Mouse (Mus musculus) lung, postnatal 10 days (tissue): Measurements from ENCODE around the gene Slc35e1.

Experiments used
- DNase-seq: peaks from one replicate; pipeline ENCODE4 v3.0.0; 2021

The Slc35e1 gene

DNA sequence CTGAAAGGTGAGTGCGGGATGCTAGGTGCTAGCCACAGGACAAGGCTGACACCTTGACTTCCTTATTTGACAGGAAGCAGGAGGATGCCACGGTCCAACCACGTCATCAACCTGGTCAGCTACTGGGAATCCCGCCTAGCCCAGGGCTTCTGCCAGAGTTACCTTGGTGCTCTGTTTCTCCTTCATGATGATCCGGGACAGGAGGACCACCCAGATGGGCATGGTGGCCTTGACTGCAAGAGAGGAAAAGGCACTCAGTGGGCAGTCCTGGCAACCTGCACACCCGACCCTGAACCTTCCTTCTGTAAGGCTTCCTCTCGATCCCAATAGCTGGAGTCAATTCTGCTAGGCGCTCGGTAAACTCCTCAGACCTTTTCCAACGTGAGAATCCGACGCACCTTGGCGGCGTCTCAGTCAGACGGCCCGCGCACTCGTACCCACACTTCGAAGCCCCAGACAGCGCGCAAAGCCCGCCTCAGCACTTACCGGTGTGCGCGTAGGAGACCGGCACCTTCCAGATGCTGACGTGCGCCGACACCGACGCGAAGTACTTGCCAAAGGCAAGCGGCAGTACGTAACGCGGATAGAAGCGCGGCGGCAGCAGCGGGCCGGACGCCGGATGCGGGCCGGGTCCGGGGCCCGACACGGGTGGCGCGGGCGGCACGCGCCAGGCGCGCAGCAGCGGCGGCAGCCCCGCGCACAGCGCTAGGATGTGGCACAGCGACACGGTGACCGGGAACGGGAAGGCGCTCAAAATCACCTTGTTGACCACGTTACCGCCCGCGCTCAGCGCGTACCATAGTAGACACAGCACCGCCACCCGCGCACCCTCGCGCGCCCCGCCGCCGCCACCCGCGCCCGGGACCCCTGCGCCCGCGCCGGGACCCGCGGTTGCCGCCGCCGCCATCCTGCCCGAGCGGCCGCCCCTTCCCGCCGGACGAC is at the start of gene Slc35e1:
Slc35e1 (minus strand) TSS at position 935 of the 942 bp plus-strand sequence.
- DNase-seq, result peak; percentile 42

- DNase-seq, result peak; percentile 29
Observed at GRCm38 (mm10) chr8:72539234-72539633, 46.8 kb upstream of the Slc35e1 start.

DNA sequence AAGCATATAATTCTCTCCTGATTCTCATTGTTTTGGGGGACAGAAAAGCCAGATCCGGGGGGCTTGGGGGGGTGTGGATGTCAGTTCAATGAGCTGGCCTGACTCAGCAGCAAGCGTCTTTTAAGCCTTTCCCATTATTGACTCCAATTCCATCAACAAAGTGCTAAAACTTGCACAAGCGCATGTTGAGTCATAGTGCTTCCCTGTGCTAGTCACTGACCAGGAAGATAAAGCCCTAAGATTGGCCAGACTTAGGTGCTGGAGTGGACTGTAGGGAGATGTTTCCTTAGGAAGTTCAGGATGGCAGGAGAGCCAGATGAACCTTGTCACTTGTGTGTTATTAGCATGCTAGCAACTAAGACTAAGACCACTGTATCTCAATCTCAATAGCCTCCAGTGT is 42.5 kb upstream of the Slc35e1 start:
- DNase-seq, result no peak

DNA sequence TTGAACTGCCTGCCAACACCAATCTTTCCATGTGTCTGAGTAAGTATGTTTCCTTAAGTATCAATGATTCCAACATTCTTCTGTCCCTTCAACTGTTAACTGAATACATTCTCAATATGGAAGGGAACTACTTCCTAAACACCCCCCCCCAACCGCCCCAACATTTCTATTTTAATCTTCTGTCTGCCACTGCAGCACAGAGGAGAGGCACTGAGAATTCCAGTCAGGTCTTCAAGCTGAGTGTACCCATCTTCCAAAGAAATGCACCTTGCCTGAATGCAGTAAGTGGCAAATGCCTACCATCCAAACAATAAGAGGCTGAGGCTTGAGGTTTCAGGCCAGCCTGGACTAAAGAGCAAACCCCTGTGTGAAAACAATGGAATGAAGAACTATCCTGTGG is 39.7 kb upstream of the Slc35e1 start:
- no peak for DNase-seq

DNA sequence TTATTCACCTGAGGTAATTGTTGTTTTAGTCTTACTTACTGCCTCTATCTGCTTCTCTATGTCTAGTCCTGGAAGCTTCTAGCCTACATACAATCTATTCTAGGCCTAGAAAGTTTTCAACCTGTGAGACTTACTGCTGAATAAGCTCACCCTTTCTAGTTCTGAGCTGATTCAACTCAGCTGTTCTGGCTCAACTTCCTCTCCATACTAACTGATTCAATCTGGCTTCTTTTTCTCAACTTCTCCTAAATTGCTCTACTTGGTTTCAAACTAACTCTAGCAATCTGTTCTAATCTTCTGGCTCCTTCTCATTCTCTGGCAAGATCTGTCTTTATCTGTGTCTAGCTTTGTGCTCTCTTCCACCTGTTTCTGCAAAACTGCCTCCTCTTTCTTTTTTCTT is 29.5 kb upstream of the Slc35e1 start:
- DNase-seq, result no peak

GRCm38 (mm10) chr8:72517421-72517988 is 25.1 kb upstream of the Slc35e1 start:
- no peak for DNase-seq

DNA sequence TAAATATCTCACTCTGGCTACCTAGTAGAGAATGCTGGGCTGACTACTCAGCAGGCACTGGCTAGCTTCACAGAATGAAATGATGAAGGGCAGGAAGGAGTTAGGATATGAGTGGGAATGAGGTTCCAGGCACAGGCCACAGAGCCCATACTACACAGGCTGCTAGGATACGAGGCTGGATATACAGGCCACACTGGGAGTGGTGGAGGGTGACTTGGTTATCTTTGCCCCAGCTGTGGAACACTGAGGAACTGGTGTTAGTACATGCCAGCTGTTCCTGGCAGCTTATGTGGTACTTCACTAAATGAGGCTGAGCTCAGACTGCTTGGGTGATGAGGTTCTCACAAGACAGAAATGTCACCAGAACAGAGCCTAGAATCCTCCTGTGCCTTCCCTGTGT is 20.7 kb upstream of the Slc35e1 start:
- DNase-seq, result peak; percentile 17

- no peak for DNase-seq
Observed at GRCm38 (mm10) chr8:72512648-72513047, 20.2 kb upstream of the Slc35e1 start.

- DNase-seq, result no peak
Observed at GRCm38 (mm10) chr8:72507505-72507904, 15.1 kb upstream of the Slc35e1 start.

DNA sequence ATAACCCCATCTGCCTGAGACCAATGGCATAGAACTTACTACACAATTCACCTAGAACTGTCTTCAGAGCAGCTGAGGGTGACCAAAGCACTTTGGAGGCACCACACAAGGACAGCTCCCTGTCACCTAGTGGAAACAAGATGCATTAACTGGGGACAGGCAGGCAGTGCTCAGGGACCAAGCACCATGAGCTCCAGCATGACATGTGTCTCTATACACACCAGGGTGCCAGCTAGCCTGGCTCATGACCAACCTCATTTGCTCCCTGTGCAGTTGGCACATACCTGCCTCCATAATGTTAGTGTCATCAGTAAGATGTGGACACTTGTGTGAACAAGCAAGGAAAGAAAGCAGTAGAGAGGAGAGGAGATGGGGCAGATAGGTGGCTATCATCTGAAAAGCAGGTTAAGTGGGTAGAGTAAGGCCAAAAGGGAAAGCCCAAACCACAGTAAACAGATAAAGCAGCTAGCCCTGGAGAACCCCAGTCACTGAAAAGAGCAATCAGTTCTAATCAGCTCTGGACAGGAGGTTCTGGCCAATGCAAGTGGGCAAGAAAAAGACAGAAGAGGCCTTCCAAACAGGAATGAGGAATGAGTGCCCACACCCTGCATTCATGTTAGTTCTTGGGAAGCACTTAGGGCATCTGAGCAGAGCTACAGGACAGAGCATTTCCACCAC is 12.4 kb upstream of the Slc35e1 start:
- DNase-seq, result no peak

GRCm38 (mm10) chr8:72504137-72504536 is 11.7 kb upstream of the Slc35e1 start:
- DNase-seq, result no peak

DNA sequence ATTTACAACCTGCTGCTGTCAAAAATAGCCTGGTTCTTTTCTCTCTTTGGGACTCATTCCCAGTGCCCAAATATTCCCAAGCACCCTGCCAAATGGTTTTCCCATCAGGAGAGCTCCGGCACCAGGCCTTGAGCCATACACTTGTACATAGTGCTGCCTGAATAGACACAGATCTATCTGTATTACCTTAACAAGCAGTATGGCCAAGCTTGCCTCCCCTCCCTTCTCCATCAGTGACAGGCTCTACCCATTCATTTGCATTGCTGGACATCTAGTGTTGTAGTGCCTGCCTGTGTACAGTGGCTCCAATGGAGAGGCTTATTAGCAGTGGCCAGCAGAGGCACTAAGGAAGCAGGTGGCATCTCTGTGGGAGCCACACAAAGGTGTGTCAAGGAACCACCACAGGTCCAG is 8.1 kb upstream of the Slc35e1 start:
- no peak for DNase-seq

DNA sequence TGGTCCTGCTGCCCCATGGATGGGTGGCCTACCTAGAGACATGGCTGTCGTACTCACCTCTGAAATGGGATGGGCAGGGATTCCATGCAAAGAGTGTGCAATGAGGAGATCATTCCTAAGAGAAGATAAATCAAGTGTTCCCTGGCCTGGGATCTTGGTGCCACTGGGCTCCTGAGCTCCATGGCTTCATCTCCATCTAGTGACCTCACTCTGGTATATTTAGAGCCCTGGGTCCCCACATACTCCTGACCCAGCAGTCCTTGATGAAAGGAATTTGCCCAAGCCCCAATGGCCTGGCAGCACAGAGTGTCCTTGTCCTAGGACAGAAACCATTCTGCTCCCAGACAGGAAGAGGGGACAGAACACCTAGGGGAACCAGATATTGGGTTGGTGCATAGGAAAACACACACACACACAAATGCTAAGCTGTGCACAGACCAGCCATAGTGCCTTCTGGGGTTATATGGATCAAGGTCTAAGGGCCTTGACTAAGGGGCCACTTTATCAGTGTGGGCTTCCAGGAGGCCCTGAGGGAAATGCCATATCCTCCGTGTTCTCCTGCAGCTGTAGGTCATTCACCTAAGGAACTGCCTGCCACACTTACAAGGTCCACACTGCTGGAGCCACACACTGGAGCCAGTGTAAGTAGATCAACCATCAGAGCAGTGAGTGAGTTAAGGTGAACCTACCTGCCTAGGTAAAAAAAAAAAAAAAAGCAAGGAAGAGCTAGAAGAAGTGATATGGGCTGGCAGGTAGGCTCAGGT is 7.3 kb upstream of the Slc35e1 start:
- DNase-seq, result no peak

DNA sequence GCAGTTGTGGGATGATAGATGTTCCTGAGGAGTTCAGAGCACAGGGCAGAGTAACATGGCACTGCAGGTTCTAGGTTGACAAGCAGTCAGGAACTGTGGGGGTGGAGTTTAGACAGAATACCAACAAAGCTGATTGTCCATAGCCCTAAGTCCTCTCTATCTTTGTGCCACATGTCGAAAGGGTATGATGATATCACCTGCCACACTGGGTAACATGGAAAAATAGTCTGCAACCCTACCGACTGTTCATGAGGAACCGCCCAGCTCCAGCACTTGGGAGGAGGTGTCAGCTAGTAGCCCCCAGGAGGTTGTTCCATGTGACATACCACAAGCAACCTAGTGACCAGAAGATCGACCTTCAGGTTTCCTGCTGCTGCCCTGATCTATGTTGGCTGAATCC is 6.1 kb upstream of the Slc35e1 start:
- no peak for DNase-seq

- no peak for DNase-seq
Observed at GRCm38 (mm10) chr8:72497911-72498310, 5.5 kb upstream of the Slc35e1 start.

DNA sequence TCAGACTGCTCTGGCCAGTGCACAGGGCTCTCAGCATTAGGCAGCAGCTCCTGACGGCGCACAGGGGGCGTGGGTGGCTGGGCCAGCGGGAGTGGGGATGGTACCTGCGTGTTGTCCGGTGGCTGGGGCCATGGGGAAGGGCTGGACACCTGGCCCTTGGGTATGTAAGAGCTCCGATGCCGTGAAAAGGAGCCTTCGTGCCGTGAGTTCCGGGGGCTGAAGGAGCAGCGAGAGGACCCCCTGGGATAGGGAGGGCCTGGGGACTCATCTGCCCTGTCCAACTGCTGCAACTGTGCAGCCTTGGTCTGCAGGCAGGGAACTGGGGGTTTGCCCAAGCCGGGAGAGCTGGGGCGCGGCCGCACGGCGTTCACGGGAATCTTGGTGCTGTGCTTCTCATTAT is 3.8 kb upstream of the Slc35e1 start:
- no peak for DNase-seq

DNA sequence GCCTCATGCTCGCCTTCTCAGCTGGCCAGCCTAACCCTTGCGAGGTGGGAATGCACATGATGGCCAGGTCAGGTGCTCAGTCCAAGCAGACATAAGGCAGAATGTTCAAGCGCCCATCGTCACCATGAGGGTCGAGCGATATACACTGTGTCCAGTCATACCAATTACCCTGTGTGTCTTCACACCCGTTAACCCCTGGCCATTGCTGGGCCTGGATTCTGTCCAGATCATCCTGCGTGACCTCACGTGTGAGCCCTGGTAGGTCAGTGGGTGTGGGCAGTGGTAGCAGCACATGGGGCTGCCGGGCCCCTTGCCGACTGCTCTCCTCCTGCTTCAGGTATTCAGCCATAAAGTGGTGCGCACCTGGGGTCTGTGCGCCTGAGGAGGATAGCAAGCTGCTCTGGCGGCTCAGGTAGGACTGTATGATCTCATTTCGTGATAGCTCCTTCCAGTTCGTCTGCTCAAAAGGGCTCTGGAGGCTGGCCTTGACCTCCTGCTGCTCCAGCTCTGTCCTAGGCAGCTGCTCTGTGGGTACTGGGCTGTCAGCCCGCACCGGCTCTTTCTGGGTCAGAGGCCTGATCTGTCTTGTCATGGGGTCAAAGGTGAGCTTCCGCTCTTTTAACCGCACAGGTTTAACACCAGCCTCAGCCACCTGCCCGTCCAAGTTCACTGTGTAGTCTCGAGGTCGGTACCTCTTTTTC is 3.1 kb upstream of the Slc35e1 start:
- DNase-seq, result no peak

DNA sequence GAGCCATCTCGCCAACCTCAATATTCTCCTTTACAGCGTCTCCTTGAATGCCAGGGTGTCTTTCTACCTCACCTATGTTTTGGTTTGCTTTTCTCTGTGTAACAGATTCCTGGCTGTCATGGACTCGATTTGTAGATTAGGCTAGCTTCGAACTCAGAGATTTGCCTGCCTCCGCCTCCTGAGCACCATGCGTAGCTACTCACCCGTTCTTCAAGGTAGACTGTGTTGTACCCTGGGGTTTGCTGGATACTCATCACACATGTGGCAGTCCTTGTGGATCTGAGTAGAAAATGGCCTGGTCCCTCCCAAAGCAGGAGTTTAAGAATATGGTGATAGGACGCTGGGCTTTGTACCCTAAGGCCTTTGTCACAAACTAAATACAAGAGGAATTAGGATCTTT is 967 bp upstream of the Slc35e1 start:
- no peak for DNase-seq

DNA sequence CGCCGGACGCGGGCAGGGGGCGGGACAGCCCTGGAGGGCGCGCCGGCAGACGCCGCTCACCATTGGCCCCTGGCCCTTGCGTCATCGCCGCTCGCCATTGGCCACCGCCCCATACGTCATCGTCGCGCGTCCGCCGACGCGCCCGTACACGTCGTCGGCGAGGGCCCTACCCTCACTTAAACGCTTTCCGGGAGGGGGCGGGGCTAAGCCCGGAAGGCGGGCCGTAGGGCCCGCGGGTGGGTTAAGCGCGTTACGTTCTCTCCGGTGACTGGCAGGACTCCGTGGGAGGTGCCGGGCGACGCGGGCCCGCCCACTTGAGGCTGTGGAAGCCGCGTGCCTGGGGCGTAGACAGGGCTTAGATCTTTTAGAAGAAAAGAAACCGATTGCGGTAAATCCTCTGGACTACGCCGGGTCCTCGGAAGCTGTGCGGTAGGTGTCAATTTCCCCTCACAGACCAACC is 238 bp upstream of the Slc35e1 start:
- peak; percentile 100 for DNase-seq

GRCm38 (mm10) chr8:72491017-72491416 is 1.4 kb downstream of the Slc35e1 start:
- no peak for DNase-seq

GRCm38 (mm10) chr8:72487014-72487413 is 5.4 kb downstream of the Slc35e1 start:
- no peak for DNase-seq
